Mouse (Mus musculus) myocyte (in vitro differentiated cells): ENCODE data around the gene Lipa.

Source experiments
- E2F4 ChIP-seq: IDR thresholded peaks from one replicate; pipeline ENCODE4 v1.6.1; 2011; ENCODE audit warnings: mild to moderate bottlenecking, control low read depth, moderate library complexity; ENCODE audit not compliant: insufficient read depth
- MAX ChIP-seq: IDR thresholded peaks from one replicate; pipeline ENCODE4 v1.6.1; 2011; ENCODE audit warnings: low read depth, mild to moderate bottlenecking, control low read depth
- MYOD1 ChIP-seq, 3 experiments: IDR thresholded peaks; one replicate each; pipeline ENCODE4 v1.6.1; 2011; ENCODE audit warnings: control low read depth in 2 of 3, low read depth in 2 of 3, mild to moderate bottlenecking in 2 of 3, moderate library complexity in 1 of 3; ENCODE audit not compliant: insufficient read length in 2 of 3, control insufficient read depth in 1 of 3
- POLR2A ChIP-seq: IDR thresholded peaks from one replicate; pipeline ENCODE4 v1.6.1; 2011; ENCODE audit warnings: low read depth, mild to moderate bottlenecking, control low read depth, moderate library complexity; ENCODE audit not compliant: insufficient read length
- POLR2AphosphoS2 ChIP-seq: IDR thresholded peaks from one replicate; pipeline ENCODE4 v1.6.1; 2011; ENCODE audit warnings: low read depth, control low read depth; ENCODE audit not compliant: insufficient read length
- TCF12 ChIP-seq: IDR thresholded peaks from one replicate; pipeline ENCODE4 v1.6.1; 2011; ENCODE audit warnings: mild to moderate bottlenecking, control low read depth; ENCODE audit not compliant: poor library complexity, insufficient read depth, severe bottlenecking
- TCF3 ChIP-seq: IDR thresholded peaks from one replicate; pipeline ENCODE4 v1.6.1; 2011; ENCODE audit warnings: low read depth, control low read depth; ENCODE audit not compliant: insufficient read length
- USF1 ChIP-seq: IDR thresholded peaks from one replicate; pipeline ENCODE4 v1.6.1; 2011; ENCODE audit warnings: low read depth, mild to moderate bottlenecking, control low read depth, moderate library complexity

DNA sequence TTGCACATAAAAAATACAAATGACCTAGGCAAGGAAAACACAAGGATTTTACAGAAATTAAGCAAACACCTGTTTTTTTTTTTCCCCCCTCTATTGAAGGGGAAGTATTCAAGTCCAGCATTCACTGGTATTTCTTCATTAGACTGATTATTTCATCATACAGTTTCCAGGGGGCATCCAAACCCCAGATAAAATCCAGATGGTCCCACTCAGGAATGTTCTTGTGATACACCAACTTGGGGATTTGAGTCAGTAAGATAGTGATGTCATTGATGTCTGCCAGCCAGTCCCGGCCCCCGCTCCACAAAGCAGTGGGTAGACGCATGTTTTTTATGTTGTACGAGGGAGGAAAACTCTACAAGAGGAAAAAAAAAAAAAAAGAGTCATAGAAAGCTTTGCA is 33.4 kb downstream of the Lipa start:
- TF ChIP-seq POLR2A (no peak), E2F4 (no peak), MAX (no peak), POLR2AphosphoS2 (no peak), USF1 (no peak), TCF12 (no peak), MYOD1 (IDR thresholded peaks at IDR 0.05; ENCODE audit: control insufficient read depth in 1 of 3, insufficient read length in 2 of 3, low read depth in 2 of 3) (no peak), TCF3 (no peak)
